Mouse (Mus musculus) cortical plate, adult 2 months (tissue): ENCODE data around the gene Gramd4.

Source experiments
- CTCF ChIP-seq: fragments of 200-500 bp; IDR thresholded peaks from 2 replicates; pipeline ENCODE4 v1.5.1; 2011; ENCODE audit warnings: mild to moderate bottlenecking, control low read depth, low read length; ENCODE audit not compliant: insufficient read depth; ENCODE audit errors: extremely low read depth
- POLR2A ChIP-seq: fragments of 200-500 bp; IDR thresholded peaks from 2 replicates; pipeline ENCODE4 v1.6.1; 2011; ENCODE audit warnings: mild to moderate bottlenecking, low read length, control low read depth; ENCODE audit not compliant: insufficient read depth; ENCODE audit errors: extremely low read depth

DNA sequence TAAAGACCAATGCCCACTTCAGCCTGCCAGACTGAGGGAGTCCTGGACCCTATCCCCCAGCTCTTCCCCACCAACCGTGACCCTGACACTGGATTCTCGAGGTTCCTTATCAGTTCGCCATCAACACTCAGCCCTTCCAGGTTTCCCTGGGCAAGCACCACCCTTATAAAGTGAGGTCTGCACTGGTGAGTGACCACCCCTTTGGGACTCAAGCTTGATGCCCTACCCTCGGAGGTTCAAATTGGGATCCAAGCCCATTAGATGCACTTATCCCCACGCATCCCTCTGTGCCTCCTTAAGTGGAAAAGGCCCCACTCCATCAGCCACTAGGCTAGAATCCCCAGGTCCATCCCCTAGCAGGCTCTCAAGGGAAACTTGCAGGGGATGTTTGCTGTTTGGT is 126.6 kb downstream of the Gramd4 start:
- TF ChIP-seq CTCF: no peak
- TF ChIP-seq POLR2A: no peak
